Mouse (Mus musculus) MEL (cell line): ENCODE measurements around the gene Ubr1. TPM values are rescaled to one million over a fixed set of nuclear protein-coding genes. Genes with fewer than 3 reads are reported as not detected.
A peak's percentile ranks its signal among the peaks of the same experiment; 100 is the strongest.

ENCODE experiments used
- DNase-seq: peaks from one replicate; pipeline ENCODE4 v3.0.0; 2011; ENCODE audit warnings: low read depth, low spot score
- H3K27ac ChIP-seq: 2 replicates; pipeline ENCODE4 v1.5.1; 2012; ENCODE audit warnings: low read depth, mild to moderate bottlenecking, control low read depth, low read length, moderate library complexity; ENCODE audit not compliant: control insufficient read depth
- H3K27me3 ChIP-seq, 2 experiments: fragments of 150-350 bp in 1 of 2; sonication (generic) in 1 of 2; 2 replicates each; pipeline ENCODE4 v1.6.1; 2012; ENCODE audit warnings: low read length in 2 of 2, mild to moderate bottlenecking in 2 of 2, improper control_type of control experiment in 1 of 2, moderate library complexity in 1 of 2; ENCODE audit not compliant: insufficient read depth in 2 of 2, control insufficient read depth in 1 of 2
- H3K36me3 ChIP-seq, 2 experiments: 2 replicates each; pipeline ENCODE4 v1.6.1; 2012 to 2014; ENCODE audit warnings: low read length in 2 of 2, improper control_type of control experiment in 1 of 2, inconsistent platforms in 1 of 2, mild to moderate bottlenecking in 1 of 2; ENCODE audit not compliant: insufficient read depth in 2 of 2, control insufficient read depth in 1 of 2
- H3K4me1 ChIP-seq, 2 experiments: fragments of 150-350 bp in 1 of 2; sonication (generic) in 1 of 2; 2 replicates each; pipeline ENCODE4 v1.6.1; 2012; ENCODE audit warnings: low read length in 2 of 2, improper control_type of control experiment in 1 of 2, mild to moderate bottlenecking in 1 of 2; ENCODE audit not compliant: insufficient read depth in 2 of 2, control insufficient read depth in 1 of 2
- H3K4me3 ChIP-seq, 2 experiments: fragments of 150-350 bp in 1 of 2; sonication (generic) in 1 of 2; 2 replicates each; pipeline ENCODE4 v1.5.1; 2012; ENCODE audit warnings: low read depth in 2 of 2, low read length in 2 of 2, mild to moderate bottlenecking in 2 of 2, moderate library complexity in 2 of 2, control low read depth in 1 of 2, improper control_type of control experiment in 1 of 2; ENCODE audit not compliant: control insufficient read depth in 1 of 2, insufficient read depth in 1 of 2
- H3K79me2 ChIP-seq: 2 replicates; pipeline ENCODE4 v1.6.1; 2012; ENCODE audit warnings: mild to moderate bottlenecking, low read length, moderate library complexity; ENCODE audit not compliant: control insufficient read depth, poor library complexity, insufficient read depth
- H3K9ac ChIP-seq: 2 replicates; pipeline ENCODE4 v1.6.1; 2012; ENCODE audit warnings: low read depth, mild to moderate bottlenecking, control low read depth, low read length, moderate library complexity; ENCODE audit not compliant: control insufficient read depth, poor library complexity, severe bottlenecking
- H3K9me3 ChIP-seq: fragments of 150-350 bp; sonication (generic); replicated peaks from 2 replicates; pipeline ENCODE4 v1.6.1; 2012; ENCODE audit warnings: mild to moderate bottlenecking, low read length, improper control_type of control experiment, moderate library complexity; ENCODE audit not compliant: insufficient read depth
- BHLHE40 ChIP-seq: IDR thresholded peaks from 2 replicates; pipeline ENCODE4 v1.6.1; 2012; ENCODE audit warnings: low read depth, mild to moderate bottlenecking, inconsistent platforms, low read length, improper control_type of control experiment, borderline replicate concordance
- CHD1 ChIP-seq: IDR thresholded peaks from 2 replicates; pipeline ENCODE4 v1.6.1; 2012; ENCODE audit warnings: low read depth, mild to moderate bottlenecking, inconsistent platforms, low read length, improper control_type of control experiment
- CHD2 ChIP-seq: IDR thresholded peaks from 2 replicates; pipeline ENCODE4 v1.6.1; 2011; ENCODE audit warnings: low read length, improper control_type of control experiment
- E2F4 ChIP-seq: IDR thresholded peaks from 2 replicates; pipeline ENCODE4 v1.6.1; 2011; ENCODE audit warnings: low read depth, low read length, improper control_type of control experiment, borderline replicate concordance
- ELF1 ChIP-seq: IDR thresholded peaks from 2 replicates; pipeline ENCODE4 v1.6.1; 2014; ENCODE audit warnings: low read depth, mild to moderate bottlenecking, inconsistent platforms, low read length, improper control_type of control experiment, moderate library complexity
- EP300 ChIP-seq, 2 experiments: IDR thresholded peaks; 2 replicates each; pipeline ENCODE4 v1.6.1; 2011; ENCODE audit warnings: improper control_type of control experiment in 2 of 2, low read length in 2 of 2, low read depth in 1 of 2, mild to moderate bottlenecking in 1 of 2
- GATA1 ChIP-seq: IDR thresholded peaks from 2 replicates; pipeline ENCODE4 v1.6.1; 2011; ENCODE audit warnings: low read depth, low read length, improper control_type of control experiment
- HCFC1 ChIP-seq: IDR thresholded peaks from 2 replicates; pipeline ENCODE4 v1.6.1; 2012; ENCODE audit warnings: low read depth, mild to moderate bottlenecking, inconsistent platforms, low read length, improper control_type of control experiment, moderate library complexity
- JUND ChIP-seq: IDR thresholded peaks from 2 replicates; pipeline ENCODE4 v1.6.1; 2011; ENCODE audit warnings: low read depth, mild to moderate bottlenecking, improper control_type of control experiment, low read length
- MAFK ChIP-seq: IDR thresholded peaks from 2 replicates; pipeline ENCODE4 v1.6.1; 2011; ENCODE audit warnings: low read depth, mild to moderate bottlenecking, low read length, improper control_type of control experiment, borderline replicate concordance
- MEF2A ChIP-seq: IDR thresholded peaks from 2 replicates; pipeline ENCODE4 v1.6.1; 2014; ENCODE audit warnings: low read depth, mild to moderate bottlenecking, inconsistent platforms, low read length, improper control_type of control experiment; ENCODE audit not compliant: poor library complexity, insufficient replicate concordance, severe bottlenecking; ENCODE audit errors: extremely low read depth
- MXI1 ChIP-seq: IDR thresholded peaks from 2 replicates; pipeline ENCODE4 v1.6.1; 2011; ENCODE audit warnings: mild to moderate bottlenecking, low read depth, low read length, improper control_type of control experiment
- MYB ChIP-seq: IDR thresholded peaks from 2 replicates; pipeline ENCODE4 v1.6.1; 2011; ENCODE audit warnings: mild to moderate bottlenecking, low read depth, low read length, improper control_type of control experiment
- MYC ChIP-seq: IDR thresholded peaks from 2 replicates; pipeline ENCODE4 v1.6.1; 2011; ENCODE audit warnings: low read depth, mild to moderate bottlenecking, low read length, improper control_type of control experiment, moderate library complexity
- POLR2AphosphoS2 ChIP-seq: IDR thresholded peaks from 2 replicates; pipeline ENCODE4 v1.6.1; 2011; ENCODE audit warnings: low read length, improper control_type of control experiment
- SIN3A ChIP-seq: IDR thresholded peaks from 2 replicates; pipeline ENCODE4 v1.6.1; 2012; ENCODE audit warnings: low read length, improper control_type of control experiment, inconsistent platforms
- SMC3 ChIP-seq: IDR thresholded peaks from 2 replicates; pipeline ENCODE4 v1.6.1; 2011; ENCODE audit warnings: low read depth, low read length, improper control_type of control experiment
- TAL1 ChIP-seq: IDR thresholded peaks from 2 replicates; pipeline ENCODE4 v1.6.1; 2012; ENCODE audit warnings: mild to moderate bottlenecking, inconsistent platforms, low read length, moderate library complexity, mixed read lengths
- UBTF ChIP-seq: IDR thresholded peaks from 2 replicates; pipeline ENCODE4 v1.6.1; 2012; ENCODE audit warnings: low read depth, mild to moderate bottlenecking, inconsistent platforms, low read length, improper control_type of control experiment, moderate library complexity, borderline replicate concordance; ENCODE audit not compliant: insufficient read depth
- USF2 ChIP-seq, 2 experiments: IDR thresholded peaks; 2 replicates each; pipeline ENCODE4 v1.6.1; 2011 to 2012; ENCODE audit warnings: improper control_type of control experiment in 2 of 2, low read length in 2 of 2, borderline replicate concordance in 1 of 2, inconsistent platforms in 1 of 2, low read depth in 1 of 2, mild to moderate bottlenecking in 1 of 2; ENCODE audit not compliant: insufficient read depth in 1 of 2
- ZC3H11A ChIP-seq: IDR thresholded peaks from 2 replicates; pipeline ENCODE4 v1.6.1; 2012; ENCODE audit warnings: low read depth, mild to moderate bottlenecking, inconsistent platforms, low read length, improper control_type of control experiment
- ZKSCAN1 ChIP-seq: IDR thresholded peaks from 2 replicates; pipeline ENCODE4 v1.6.1; 2012; ENCODE audit warnings: low read depth, mild to moderate bottlenecking, inconsistent platforms, low read length, improper control_type of control experiment, moderate library complexity
- polyA plus RNA-seq, 2 experiments: library from polyadenylated mRNA; stranded (reverse) in 1 of 2; unstranded in 1 of 2; fragments of >175 nt in 1 of 2; fragments of >200 nt in 1 of 2; gene quantifications; 2 replicates each; pipeline versions ENCODE4 v1.2.1 to v1.2.4; 2012; ENCODE audit warnings: low replicate concordance in 2 of 2, low read depth in 1 of 2; ENCODE audit not compliant: insufficient read length in 2 of 2, insufficient read depth in 1 of 2, missing spikeins in 1 of 2
- total RNA-seq: library from RNA; depleted of rRNA; stranded (reverse); fragments of 300-350 nt; gene quantifications from 2 replicates; pipeline ENCODE4 v1.2.3, GENCODE M21; 2012

Ubr1 gene
- total and polyA plus RNA-seq, 3 experiments: 12.8 to 27.8 TPM; not detected in 1

- TF ChIP-seq MYC (no peak), EP300 (IDR thresholded peaks at IDR 0.05; ENCODE audit: low read depth in 1 of 2, low read length in 2 of 2) (no peak), TAL1 (no peak)
These were observed 109.8 kb downstream of the Ubr1 start (continued) for GRCm38 (mm10) chr2:120860699-120861098.

- peaks cover 0 to 4% of the 10 kb centered on the region in 2 experiments; a peak in 2 of 4 replicates for H3K36me3 ChIP-seq
These were observed 112.4 kb downstream of the Ubr1 start for GRCm38 (mm10) chr2:120858131-120858530.

DNA sequence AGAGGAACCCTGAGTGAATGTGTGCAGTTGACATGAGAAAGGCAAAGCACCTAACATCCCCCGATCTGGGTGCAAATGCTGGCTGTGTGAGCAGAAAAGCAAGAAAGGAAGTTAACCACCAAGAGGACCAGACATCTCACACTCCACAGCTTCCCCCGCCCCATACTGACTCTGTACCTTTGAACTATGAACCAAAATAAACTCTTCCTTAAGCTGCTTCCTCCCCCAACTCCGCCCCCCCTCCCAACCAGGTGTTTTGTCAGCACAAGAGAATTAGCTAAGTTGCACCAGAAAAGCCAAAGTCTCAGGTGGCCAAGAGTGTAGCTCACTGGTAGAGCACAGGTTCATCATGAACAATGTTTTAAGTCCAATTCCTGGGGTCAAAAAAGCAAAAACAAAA is 117.4 kb downstream of the Ubr1 start:
- no peak overlapping the region for H3K4me3 ChIP-seq
- H3K4me1 ChIP-seq: peaks cover 8 to 16% of the 10 kb centered on the region in 2 experiments; a peak in 3 of 4 replicates

More at GRCm38 (mm10) chr2:120858131-120858530, 112.4 kb downstream of the Ubr1 start:
- no peaks in the 10 kb centered on the region for H3K27me3 ChIP-seq
- no peaks in the 10 kb centered on the region for H3K4me1 ChIP-seq
- H3K27ac ChIP-seq: no peak overlapping the region
- H3K9ac ChIP-seq: no peak overlapping the region
- H3K79me2 ChIP-seq: no peaks in the 10 kb centered on the region
- no peak overlapping the region for H3K4me3 ChIP-seq
- DNase-seq: no peak
- H3K9me3 ChIP-seq: no peaks in the 10 kb centered on the region
- TF ChIP-seq SMC3 (no peak), POLR2AphosphoS2 (peak; percentile 36; the same call in 1 of the 2 replicates)
- TF ChIP-seq, all 39 proteins: peak for 1

DNA sequence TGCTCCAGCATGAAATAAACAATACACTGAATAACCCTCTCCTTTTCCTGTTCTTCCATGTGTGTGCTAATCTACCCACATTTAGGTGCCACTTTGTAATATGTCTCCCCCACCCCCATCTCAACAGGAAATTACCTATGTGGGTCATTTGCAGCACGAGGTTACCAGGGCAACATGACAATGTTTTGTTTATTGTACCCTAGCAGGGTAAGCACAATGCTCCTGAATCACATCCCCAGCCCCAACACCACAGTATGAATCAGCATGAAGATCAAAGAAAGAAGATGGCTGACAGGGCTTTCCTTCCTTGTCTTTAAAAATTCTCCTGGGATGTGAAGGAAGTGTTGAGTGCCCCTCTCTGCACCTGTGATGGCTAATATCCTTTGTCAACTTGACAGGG is 117.9 kb downstream of the Ubr1 start:
- H3K79me2 ChIP-seq: peaks cover 5% of the 10 kb centered on the region
- no peak overlapping the region for H3K27ac ChIP-seq
- H3K9ac ChIP-seq: no peak overlapping the region
- H3K27me3 ChIP-seq: no peaks in the 10 kb centered on the region
- no peak overlapping the region for H3K4me3 ChIP-seq
- TF ChIP-seq MXI1 (no peak), MEF2A (no peak), GATA1 (no peak), CHD2 (no peak), BHLHE40 (no peak), JUND (no peak), SIN3A (no peak), ZKSCAN1 (no peak), HCFC1 (no peak), ZC3H11A (no peak)
- no peak for DNase-seq
- no peaks in the 10 kb centered on the region for H3K9me3 ChIP-seq
- H3K36me3 ChIP-seq: peaks cover 0 to 7% of the 10 kb centered on the region in 2 experiments; a peak in 2 of 4 replicates
- peaks cover 8 to 16% of the 10 kb centered on the region in 2 experiments; a peak in 3 of 4 replicates for H3K4me1 ChIP-seq

More for the DNA sequence above, 117.4 kb downstream of the Ubr1 start:
- TF ChIP-seq MYB (no peak), CHD1 (no peak), MAFK (no peak), ELF1 (no peak), SIN3A (no peak), E2F4 (no peak), MEF2A (no peak), ZC3H11A (no peak), CHD2 (no peak), USF2 (IDR thresholded peaks at IDR 0.05; ENCODE audit: borderline replicate concordance in 1 of 2, insufficient read depth in 1 of 2, low read depth in 1 of 2, low read length in 2 of 2) (no peak), UBTF (no peak)
- H3K9ac ChIP-seq: no peak overlapping the region
- no peak for DNase-seq
- no peaks in the 10 kb centered on the region for H3K27me3 ChIP-seq
- peaks cover 3% of the 10 kb centered on the region for H3K79me2 ChIP-seq
- no peak overlapping the region for H3K27ac ChIP-seq
- H3K36me3 ChIP-seq: peaks cover 0 to 7% of the 10 kb centered on the region in 2 experiments; a peak in 2 of 4 replicates
- H3K9me3 ChIP-seq: no peaks in the 10 kb centered on the region
